Mouse (Mus musculus) limb, embryonic 13.5 days (tissue): Measurements from ENCODE around the gene Sh3rf3. TPM values are rescaled to one million over a fixed set of nuclear protein-coding genes. Genes with fewer than 3 reads are reported as not detected.

Experiments used
- ATAC-seq: fragments of 200-750 bp; cut with Nextera tagmentation; 2 replicates; pipeline ENCODE4 v1.8.0; 2017; ENCODE audit warnings: low read depth, moderate number of reproducible peaks, moderate TSS enrichment; ENCODE audit not compliant: low FRiP score
- H3K27ac ChIP-seq: fragments of 300-500 bp; sonication (generic); 2 replicates; pipeline ENCODE4 v1.5.1; 2015; ENCODE audit warnings: inconsistent platforms, mild to moderate bottlenecking, moderate library complexity
- H3K27me3 ChIP-seq: fragments of 300-500 bp; sonication (generic); 2 replicates; pipeline ENCODE4 v1.6.1; 2015; ENCODE audit warnings: mild to moderate bottlenecking, inconsistent platforms
- H3K36me3 ChIP-seq: fragments of 300-500 bp; sonication (generic); 2 replicates; pipeline ENCODE4 v1.6.1; 2015; ENCODE audit warnings: inconsistent platforms, mild to moderate bottlenecking, moderate library complexity
- H3K4me1 ChIP-seq: fragments of 300-500 bp; sonication (generic); 2 replicates; pipeline ENCODE4 v1.6.1; 2015; ENCODE audit warnings: inconsistent platforms
- H3K4me2 ChIP-seq: fragments of 300-500 bp; sonication (generic); replicated peaks from 2 replicates; pipeline ENCODE4 v1.6.1; 2015; ENCODE audit warnings: inconsistent platforms, mild to moderate bottlenecking, moderate library complexity
- H3K4me3 ChIP-seq: fragments of 300-500 bp; sonication (generic); 2 replicates; pipeline ENCODE4 v1.5.1; 2015; ENCODE audit warnings: moderate library complexity, mild to moderate bottlenecking, inconsistent platforms
- H3K9ac ChIP-seq: fragments of 300-500 bp; sonication (generic); 2 replicates; pipeline ENCODE4 v1.6.1; 2015; ENCODE audit warnings: mild to moderate bottlenecking, inconsistent platforms
- H3K9me3 ChIP-seq: fragments of 300-500 bp; sonication (generic); 2 replicates; pipeline ENCODE4 v1.6.1; 2016; ENCODE audit warnings: inconsistent platforms
- WGBS: fragments of 180-500 bp; shearing (Covaris S2); methylation state at CpG from one replicate; pipeline ENCODE4 v1.1.7; 2015; 5-methylcytosine and 5-hydroxymethylcytosine counted together
- polyA plus RNA-seq: library from polyadenylated mRNA; unstranded; fragments of >200 nt; fragmentation: Nextera tagmentation; extraction: Ambion mirVana; gene quantifications from 2 replicates; pipeline ENCODE4 v1.2.1, GENCODE M21; 2015

The Sh3rf3 gene
- polyA plus RNA-seq, 1 experiment from 2014 or later = 1.1 TPM

GRCm38 (mm10) chr10:58969351-58969750 lies 156.2 kb downstream of the Sh3rf3 start:
- 89% methylated on average over 5 of the region's 5 CpGs for WGBS
- H3K4me1 ChIP-seq = no peaks in the 10 kb centered on the region
- H3K4me3 ChIP-seq = no peak overlapping the region
- H3K36me3 ChIP-seq = no peaks in the 10 kb centered on the region
- no peaks in the 10 kb centered on the region for H3K27me3 ChIP-seq
- H3K4me2 ChIP-seq = no peak overlapping the region
- no peak for ATAC-seq
- H3K9me3 ChIP-seq = no peaks in the 10 kb centered on the region; the same call in 1 of the 2 replicates
- no peak overlapping the region for H3K27ac ChIP-seq
- no peak overlapping the region for H3K9ac ChIP-seq

- 90% methylated on average over 1 of the region's 1 CpGs for WGBS
- Histone ChIP-seq H3K4me1 (no peaks in the 10 kb centered on the region), H3K9me3 (no peaks in the 10 kb centered on the region; the same call in 1 of the 2 replicates), H3K27ac (no peak overlapping the region), H3K27me3 (no peaks in the 10 kb centered on the region), H3K36me3 (no peaks in the 10 kb centered on the region), H3K4me3 (no peak overlapping the region), H3K9ac (no peak overlapping the region), H3K4me2 (no peak overlapping the region)
- no peak for ATAC-seq
Observed at GRCm38 (mm10) chr10:58972115-58972514, 159.0 kb downstream of the Sh3rf3 start.

DNA sequence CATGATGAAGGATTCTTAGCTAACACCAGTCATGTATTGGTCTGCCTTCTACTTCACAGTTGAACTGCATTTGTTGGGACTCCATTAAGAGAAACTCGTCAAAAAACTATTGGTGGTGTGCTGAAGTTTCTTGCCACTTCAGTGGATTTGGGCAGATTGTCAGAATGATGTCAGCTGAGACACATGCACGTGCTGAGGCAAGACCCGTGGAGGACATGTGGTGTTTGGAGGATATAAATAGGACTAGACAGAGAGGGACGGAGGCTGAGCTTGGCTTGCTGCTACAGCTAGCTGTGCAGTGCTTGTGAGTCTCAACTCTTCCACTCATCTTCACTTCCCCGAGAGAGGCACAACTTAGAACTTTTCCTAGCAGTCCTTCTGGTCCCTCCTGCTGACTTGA lies 161.0 kb downstream of the Sh3rf3 start:
- ATAC-seq = no peak
- Histone ChIP-seq H3K4me2 (no peak overlapping the region), H3K9ac (no peak overlapping the region), H3K4me3 (no peak overlapping the region), H3K4me1 (no peaks in the 10 kb centered on the region), H3K36me3 (no peaks in the 10 kb centered on the region), H3K27me3 (no peaks in the 10 kb centered on the region), H3K27ac (no peak overlapping the region), H3K9me3 (no peaks in the 10 kb centered on the region; the same call in 1 of the 2 replicates)
- WGBS = 85% methylated on average over 5 of the region's 5 CpGs

DNA sequence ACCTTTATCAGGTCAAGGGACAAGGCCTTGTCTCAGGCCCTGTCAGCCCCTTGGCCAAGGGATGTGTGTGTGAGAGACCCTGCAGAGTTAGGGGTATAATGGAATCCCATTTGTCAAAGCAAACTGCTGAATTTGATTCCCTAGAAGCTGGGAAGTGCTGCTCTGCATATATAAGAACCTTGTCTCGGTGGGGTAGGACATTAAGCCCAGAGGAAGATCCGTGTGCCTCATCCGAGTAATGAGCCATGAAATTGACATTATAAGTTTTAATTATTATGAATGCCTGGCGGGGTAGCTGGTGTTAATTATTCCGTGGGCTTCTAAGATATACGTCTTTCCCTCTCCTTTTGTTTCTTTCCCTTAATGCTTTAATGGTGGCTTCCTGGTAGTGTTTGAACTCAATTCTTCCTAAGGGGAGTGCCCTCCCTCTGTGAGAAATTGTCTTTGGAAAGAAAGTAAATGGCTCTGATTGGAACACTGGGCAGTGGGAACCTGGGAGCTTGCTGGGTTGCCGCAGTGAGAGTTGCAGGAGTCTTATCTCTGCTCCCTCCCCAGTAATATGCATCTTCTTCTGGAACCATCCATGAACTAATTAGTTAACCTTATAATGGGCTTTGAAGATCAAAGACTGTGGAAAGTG lies 166.3 kb downstream of the Sh3rf3 start:
- no peak for ATAC-seq
- 53% methylated on average over 7 of the region's 7 CpGs for WGBS

GRCm38 (mm10) chr10:58981674-58982329 lies 168.6 kb downstream of the Sh3rf3 start:
- WGBS = 84% methylated on average over 9 of the region's 9 CpGs
- ATAC-seq = no peak

More for the DNA sequence above, 166.3 kb downstream of the Sh3rf3 start:
- H3K4me3 ChIP-seq = no peak overlapping the region
- H3K9ac ChIP-seq = no peak overlapping the region
- H3K4me2 ChIP-seq = no peak overlapping the region
- peaks cover 8% of the 10 kb centered on the region for H3K4me1 ChIP-seq
- H3K9me3 ChIP-seq = no peaks in the 10 kb centered on the region
- H3K36me3 ChIP-seq = no peaks in the 10 kb centered on the region
- H3K27ac ChIP-seq = no peak overlapping the region
- H3K27me3 ChIP-seq = no peaks in the 10 kb centered on the region

DNA sequence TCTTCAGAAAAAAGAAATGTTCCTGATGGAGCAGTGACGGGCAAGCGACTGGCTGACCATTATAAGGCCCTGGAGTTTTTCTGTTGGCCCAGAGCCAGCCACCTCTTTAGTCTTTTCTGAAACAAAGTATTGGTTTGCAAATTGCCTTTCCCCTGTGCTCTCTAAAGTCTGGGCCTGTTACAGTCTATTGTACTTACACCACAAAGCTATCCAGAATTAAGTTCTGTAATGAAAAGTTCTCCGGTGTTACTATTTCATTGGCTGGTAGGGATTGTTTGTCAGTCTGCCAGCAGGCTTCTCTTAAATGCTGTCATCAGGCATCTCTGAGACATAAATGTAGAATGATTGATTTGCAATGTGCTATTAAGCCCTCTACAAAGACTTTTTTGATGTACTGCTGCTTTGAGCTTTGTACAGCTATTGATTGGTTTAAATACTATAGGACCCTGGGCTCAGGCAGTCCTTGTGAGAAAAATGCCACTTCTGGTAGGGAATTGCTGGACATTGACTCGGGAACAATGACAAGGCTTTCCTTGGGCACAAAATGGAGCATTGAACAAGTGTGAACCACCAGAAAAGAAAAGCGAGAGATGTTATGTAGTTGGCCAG lies 169.5 kb downstream of the Sh3rf3 start:
- Histone ChIP-seq H3K4me1 (peaks cover 8% of the 10 kb centered on the region), H3K36me3 (no peaks in the 10 kb centered on the region), H3K9ac (no peak overlapping the region), H3K27me3 (no peaks in the 10 kb centered on the region), H3K27ac (no peak overlapping the region), H3K9me3 (no peaks in the 10 kb centered on the region), H3K4me2 (no peak overlapping the region), H3K4me3 (no peak overlapping the region)
- WGBS = 48% methylated on average over 5 of the region's 5 CpGs
- ATAC-seq = peak; percentile 57; the same call in 1 of the 2 replicates

More at GRCm38 (mm10) chr10:58981674-58982329, 168.6 kb downstream of the Sh3rf3 start:
- Histone ChIP-seq H3K27me3 (no peaks in the 10 kb centered on the region), H3K27ac (no peak overlapping the region), H3K4me1 (peaks cover 8% of the 10 kb centered on the region), H3K9me3 (no peaks in the 10 kb centered on the region), H3K9ac (no peak overlapping the region), H3K4me3 (no peak overlapping the region), H3K4me2 (no peak overlapping the region), H3K36me3 (no peaks in the 10 kb centered on the region)

DNA sequence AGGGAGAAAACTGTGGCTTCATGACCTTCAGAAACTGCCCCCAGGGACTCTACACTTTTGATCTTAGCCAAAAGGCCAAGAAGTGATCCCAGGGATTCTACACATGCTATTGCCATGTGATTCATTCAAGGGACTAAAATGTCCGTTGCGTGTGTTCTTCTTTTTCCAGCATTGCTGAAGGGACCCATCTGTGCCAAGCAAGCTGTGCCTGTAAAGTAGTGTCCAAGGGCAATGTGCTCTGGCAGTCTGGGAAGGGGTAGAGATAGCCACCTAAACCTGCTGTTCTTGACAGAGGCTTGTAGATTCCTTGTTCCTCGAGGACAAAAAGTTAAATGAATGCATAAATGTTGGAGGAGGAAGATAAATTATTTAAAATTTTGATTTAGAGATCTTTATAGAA lies 178.5 kb downstream of the Sh3rf3 start:
- H3K9ac ChIP-seq = no peak overlapping the region
- H3K9me3 ChIP-seq = no peaks in the 10 kb centered on the region
- 79% methylated on average over 3 of the region's 3 CpGs for WGBS
- no peaks in the 10 kb centered on the region for H3K4me1 ChIP-seq
- H3K4me3 ChIP-seq = no peak overlapping the region
- no peak overlapping the region for H3K27ac ChIP-seq
- H3K27me3 ChIP-seq = no peaks in the 10 kb centered on the region
- H3K36me3 ChIP-seq = no peaks in the 10 kb centered on the region
- no peak overlapping the region for H3K4me2 ChIP-seq
- ATAC-seq = no peak

- Histone ChIP-seq H3K4me1 (no peaks in the 10 kb centered on the region), H3K27me3 (no peaks in the 10 kb centered on the region), H3K9ac (no peak overlapping the region), H3K27ac (no peak overlapping the region), H3K4me3 (no peak overlapping the region), H3K9me3 (no peaks in the 10 kb centered on the region), H3K4me2 (no peak overlapping the region), H3K36me3 (no peaks in the 10 kb centered on the region)
- ATAC-seq = no peak
- 85% methylated on average over 2 of the region's 2 CpGs for WGBS
Observed at GRCm38 (mm10) chr10:58994726-58995125, 181.6 kb downstream of the Sh3rf3 start.

GRCm38 (mm10) chr10:58995132-58995531 lies 182.0 kb downstream of the Sh3rf3 start:
- WGBS = 63% methylated on average over 3 of the region's 3 CpGs
- H3K27me3 ChIP-seq = no peaks in the 10 kb centered on the region

DNA sequence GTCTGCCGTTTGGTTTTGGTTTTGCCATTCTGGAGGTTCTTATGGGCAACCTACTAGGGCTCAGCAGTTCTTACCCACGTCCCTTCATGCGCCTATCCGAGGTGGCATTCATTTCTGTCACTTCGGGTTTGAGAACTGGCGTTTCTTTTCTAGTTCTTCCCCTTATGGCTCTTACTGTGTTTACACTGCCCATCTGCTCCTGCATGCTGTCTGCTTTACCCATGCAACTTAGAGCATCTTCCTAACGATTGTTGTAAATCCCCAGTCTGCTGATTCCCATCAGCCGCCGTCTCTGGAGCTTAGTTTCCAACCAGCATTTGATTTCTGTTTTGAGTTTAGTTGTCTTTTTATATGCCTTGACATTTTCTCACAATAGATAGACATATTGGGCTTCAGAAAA lies 189.2 kb downstream of the Sh3rf3 start:
- no peak overlapping the region for H3K4me2 ChIP-seq
- H3K4me1 ChIP-seq = no peaks in the 10 kb centered on the region
- no peak for ATAC-seq
- no peaks in the 10 kb centered on the region for H3K36me3 ChIP-seq
- H3K27me3 ChIP-seq = no peaks in the 10 kb centered on the region
- H3K27ac ChIP-seq = no peak overlapping the region
- H3K9me3 ChIP-seq = no peaks in the 10 kb centered on the region
- H3K4me3 ChIP-seq = no peak overlapping the region
- WGBS = 81% methylated on average over 9 of the region's 9 CpGs
- H3K9ac ChIP-seq = no peak overlapping the region

More at GRCm38 (mm10) chr10:58995132-58995531, 182.0 kb downstream of the Sh3rf3 start:
- H3K9ac ChIP-seq = no peak overlapping the region
- no peak for ATAC-seq
- no peak overlapping the region for H3K27ac ChIP-seq
- H3K9me3 ChIP-seq = no peaks in the 10 kb centered on the region
- H3K4me3 ChIP-seq = no peak overlapping the region
- no peaks in the 10 kb centered on the region for H3K4me1 ChIP-seq
- H3K4me2 ChIP-seq = no peak overlapping the region
- H3K36me3 ChIP-seq = no peaks in the 10 kb centered on the region

DNA sequence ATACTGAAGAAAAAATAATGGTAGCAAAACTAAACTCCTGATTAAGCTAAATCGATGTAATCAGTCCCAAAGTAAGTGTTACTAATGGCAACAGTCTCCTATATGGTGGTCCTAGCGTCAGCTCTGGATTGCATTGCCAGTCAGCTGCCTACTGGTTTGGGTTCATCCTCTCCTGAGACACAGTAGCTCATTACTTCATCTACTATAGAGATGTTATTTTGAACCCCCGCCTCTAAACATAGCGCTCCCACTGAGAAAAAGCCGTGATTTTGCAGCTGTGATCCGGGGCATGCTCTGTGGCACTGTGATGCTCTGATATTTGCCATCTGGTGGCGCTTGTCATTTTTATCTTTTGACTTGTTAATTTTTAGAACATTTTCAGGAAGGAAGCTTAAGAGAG lies 198.3 kb downstream of the Sh3rf3 start:
- ATAC-seq = no peak
- Histone ChIP-seq H3K4me1 (no peaks in the 10 kb centered on the region), H3K4me2 (no peak overlapping the region), H3K27me3 (no peaks in the 10 kb centered on the region), H3K4me3 (no peak overlapping the region), H3K9ac (no peak overlapping the region), H3K36me3 (no peaks in the 10 kb centered on the region), H3K9me3 (no peaks in the 10 kb centered on the region), H3K27ac (no peak overlapping the region)
- WGBS = 87% methylated on average over 7 of the region's 7 CpGs

DNA sequence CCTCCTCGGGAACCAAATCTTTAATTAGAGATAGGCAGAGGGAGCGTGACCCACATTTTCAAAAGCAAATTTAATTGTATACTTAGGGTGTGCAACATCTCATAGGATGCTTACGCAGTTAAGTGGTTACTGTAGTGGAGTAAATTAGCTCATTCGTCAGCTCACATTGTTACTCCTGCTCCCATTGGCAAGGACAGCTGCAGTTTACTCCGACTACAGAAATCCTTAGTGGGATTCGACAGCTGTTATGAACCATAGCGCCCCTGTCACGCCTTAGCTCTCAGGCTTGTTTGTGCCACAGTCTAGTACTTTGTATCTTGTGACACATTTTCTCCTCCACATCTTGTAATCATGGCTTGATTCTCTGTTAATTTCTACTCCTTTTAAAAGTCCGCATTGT lies 200.5 kb downstream of the Sh3rf3 start:
- Histone ChIP-seq H3K4me1 (no peaks in the 10 kb centered on the region), H3K9me3 (no peaks in the 10 kb centered on the region), H3K4me3 (no peak overlapping the region), H3K27me3 (no peaks in the 10 kb centered on the region), H3K27ac (no peak overlapping the region), H3K4me2 (no peak overlapping the region), H3K36me3 (no peaks in the 10 kb centered on the region), H3K9ac (no peak overlapping the region)
- 86% methylated on average over 9 of the region's 9 CpGs for WGBS
- no peak for ATAC-seq
